Mouse (Mus musculus): ENCODE results near the gene Gm45717.

DNA sequence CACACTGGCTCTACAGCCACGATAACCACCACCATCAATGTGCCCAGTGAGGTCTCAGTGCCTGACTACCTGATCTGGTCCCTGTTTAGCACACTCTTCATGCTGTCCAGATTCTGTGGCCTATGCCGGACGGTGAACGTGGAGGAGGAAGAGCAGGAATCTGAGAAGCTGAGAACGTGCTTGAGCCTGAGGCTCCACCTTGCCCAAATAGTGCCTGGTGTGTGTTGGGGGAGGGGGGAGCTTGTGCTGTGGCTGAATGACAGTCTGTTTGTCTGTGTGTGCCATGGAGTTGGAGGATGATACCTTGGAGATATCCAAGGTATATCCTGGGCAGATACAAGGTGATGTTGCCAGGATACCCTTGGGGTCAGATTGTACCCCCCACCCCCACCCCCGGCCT is 34.4 kb upstream of the Gm45717 start:
- no peak for TF ChIP-seq POLR2A (IDR thresholded peaks at IDR 0.05; ENCODE audit: insufficient read depth, low read depth, low read length)
- TF ChIP-seq EP300 (IDR thresholded peaks at IDR 0.05; ENCODE audit: insufficient read depth, low read depth, low read length): no peak
- no peak for TF ChIP-seq CTCF (IDR thresholded peaks at IDR 0.05)
